In the genomic region with DNA sequence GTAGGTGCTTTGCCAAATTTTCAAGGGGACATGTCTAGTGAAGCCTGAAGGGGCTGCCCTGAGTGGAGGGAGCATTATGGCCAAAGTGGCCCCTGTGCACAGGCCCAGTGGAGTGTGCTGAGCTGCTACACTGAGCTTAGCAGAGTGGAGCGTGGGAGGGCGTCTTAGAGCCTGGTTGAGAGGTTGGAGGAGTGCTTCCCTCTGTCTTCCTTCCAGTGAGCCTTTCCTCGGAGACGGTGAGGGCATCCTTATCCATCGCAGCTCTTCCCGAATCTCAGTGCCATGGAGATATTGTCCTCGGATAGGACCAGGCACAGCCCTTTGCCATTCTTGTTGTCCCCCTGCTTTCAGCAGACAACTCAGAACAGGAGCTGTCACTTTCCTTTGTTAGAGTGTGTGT, we compare ENCODE assay signal across 14 mouse cellular contexts.
DNase-seq lines count a peak whose midpoint lies in the region; TF ChIP-seq lines count a peak whose summit lies in the region.
"Had no signal": no experiment of that assay in that cellular context is flagged by ENCODE, and none has a peak within 500 bp of the region (broad histone marks: within the 10 kb centered on the region; RNA-seq: fewer than 3 reads in every experiment).

No protein-coding gene starts in this region.

- no peaks in the 10 kb centered on the region for H3K27me3 ChIP-seq in limb, embryonic 10.5 days (ENCODE audit: low read depth, poor library complexity, severe bottlenecking)
- H3K27me3 ChIP-seq: heart, embryonic 15.5 days; liver, embryonic 13.5 days; Patski had no signal

- 83% methylated on average over 7 of the region's 7 CpGs for WGBS in limb, embryonic 10.5 days
- 37% methylated on average over 7 of the region's 7 CpGs for WGBS in olfactory bulb, adult 2 months

- no peak for TF ChIP-seq CTCF in olfactory bulb, adult 2 months (IDR thresholded peaks at IDR 0.05; ENCODE audit: insufficient read depth, low read depth, low read length)

- H3K36me3 ChIP-seq in limb, embryonic 10.5 days: peaks cover 72% of the 10 kb centered on the region

- TF ChIP-seq POLR2A in olfactory bulb, adult 2 months (IDR thresholded peaks at IDR 0.05; ENCODE audit: insufficient read depth, low read depth, low read length): no peak

- H3K4me3 ChIP-seq in limb, embryonic 10.5 days: no peak overlapping the region
- H3K4me3 ChIP-seq in olfactory bulb, adult 2 months (ENCODE audit: insufficient read depth, low read depth, low read length): no peak overlapping the region
- H3K4me3 ChIP-seq: heart, embryonic 15.5 days; liver, embryonic 13.5 days had no signal

- H3K27ac ChIP-seq in limb, embryonic 10.5 days: peak overlapping the region; percentile 72
- peak overlapping the region; percentile 61 for H3K27ac ChIP-seq in olfactory bulb, adult 2 months (ENCODE audit: insufficient read depth, low read depth, low read length)
- H3K27ac ChIP-seq: heart, embryonic 15.5 days; liver, embryonic 13.5 days had no signal

- H3K9me3 ChIP-seq in limb, embryonic 10.5 days (replicated peaks): no peaks in the 10 kb centered on the region; the same call in 1 of the 2 replicates
- H3K9me3 ChIP-seq: heart, embryonic 15.5 days; liver, embryonic 13.5 days had no signal

- peak; percentile 49 to 51 for DNase-seq in cerebellum, postnatal 10 days
- DNase-seq in cerebellum, postnatal 4 days (ENCODE audit: low spot score in 2 of 2): no peak
- peak; percentile 18 for DNase-seq in retina, embryonic 14.5 days (ENCODE audit: low spot score)
- DNase-seq in retina, postnatal 1 day: no peak
- DNase-seq in limb, embryonic 10.5 days (ENCODE audit: low spot score): no peak
- no peak for DNase-seq in ovary, adult 18-20 months (ENCODE audit: low spot score)
- no peak for DNase-seq in urinary bladder, adult 18-20 months (ENCODE audit: low spot score in 2 of 2)
- DNase-seq: cerebellum, adult 9-10 months; gastrocnemius, postnatal 36 days; liver, embryonic 13.5 days; lung, postnatal 36 days had no signal

- peaks cover 22% of the 10 kb centered on the region for H3K4me1 ChIP-seq in limb, embryonic 10.5 days
- peaks cover 24% of the 10 kb centered on the region for H3K4me1 ChIP-seq in olfactory bulb, adult 2 months (ENCODE audit: control insufficient read depth, insufficient read depth, low read length)
- H3K4me1 ChIP-seq: heart, embryonic 15.5 days had no signal

Comparison
In these comparisons a context has a peak if more than half of its experiments do, and no peak if none do; other contexts are left out.
1. DNase-seq: peak in cerebellum, postnatal 10 days (2 of 2) and retina, embryonic 14.5 days (single experiment); none in cerebellum, postnatal 4 days (0 of 2), retina, postnatal 1 day (single experiment), limb, embryonic 10.5 days (single experiment), ovary, adult 18-20 months (single experiment) and urinary bladder, adult 18-20 months (0 of 2).